Mouse (Mus musculus) ES-Bruce4 (cell line): ENCODE data around the gene Glis3. TPM values are rescaled to one million over a fixed set of nuclear protein-coding genes. Genes with fewer than 3 reads are reported as not detected.

Experiments
- H3K27ac ChIP-seq: 2 replicates; pipeline ENCODE4 v1.5.1; 2012; ENCODE audit warnings: low read length, inconsistent platforms; ENCODE audit not compliant: insufficient read depth
- H3K27me3 ChIP-seq: 2 replicates; pipeline ENCODE4 v1.6.1; 2012; ENCODE audit warnings: mild to moderate bottlenecking, low read length, inconsistent platforms; ENCODE audit not compliant: control insufficient read depth, poor library complexity, insufficient read depth, severe bottlenecking
- H3K36me3 ChIP-seq: 2 replicates; pipeline ENCODE4 v1.6.1; 2012; ENCODE audit warnings: inconsistent platforms, mild to moderate bottlenecking, low read length, moderate library complexity; ENCODE audit not compliant: control insufficient read depth, poor library complexity, insufficient read depth, severe bottlenecking
- H3K4me1 ChIP-seq: one replicate; pipeline ENCODE4 v1.8.1; 2011; ENCODE audit warnings: low read length; ENCODE audit not compliant: control insufficient read depth, insufficient read depth
- H3K4me3 ChIP-seq: 2 replicates; pipeline ENCODE4 v1.5.1; 2011; ENCODE audit warnings: low read depth, mild to moderate bottlenecking, low read length
- H3K9ac ChIP-seq: 2 replicates; pipeline ENCODE4 v1.6.1; 2012; ENCODE audit warnings: low read depth, mild to moderate bottlenecking, inconsistent platforms; ENCODE audit not compliant: poor library complexity, severe bottlenecking
- H3K9me3 ChIP-seq: replicated peaks from 2 replicates; pipeline ENCODE4 v1.6.1; 2012; ENCODE audit warnings: mild to moderate bottlenecking, low read length, inconsistent platforms; ENCODE audit not compliant: control insufficient read depth, poor library complexity, insufficient read depth, severe bottlenecking
- CTCF ChIP-seq: IDR thresholded peaks from one replicate; pipeline ENCODE4 v1.8.1; 2011; ENCODE audit warnings: low read depth, low read length
- EP300 ChIP-seq: IDR thresholded peaks from 2 replicates; pipeline ENCODE4 v1.6.1; 2011; ENCODE audit warnings: low read depth, low read length; ENCODE audit not compliant: insufficient read depth
- POLR2A ChIP-seq: IDR thresholded peaks from one replicate; pipeline ENCODE4 v1.8.1; 2011; ENCODE audit warnings: low read length; ENCODE audit not compliant: insufficient read depth
- polyA plus RNA-seq: library from polyadenylated mRNA; stranded (reverse); fragments of >200 nt; gene quantifications from 2 replicates; pipeline ENCODE4 v1.2.4, GENCODE M21; 2011; ENCODE audit warnings: low read depth; ENCODE audit not compliant: missing spikeins, insufficient read depth, insufficient read length

Glis3 gene
- polyA plus RNA-seq, 1 experiment: 5.5 TPM

DNA sequence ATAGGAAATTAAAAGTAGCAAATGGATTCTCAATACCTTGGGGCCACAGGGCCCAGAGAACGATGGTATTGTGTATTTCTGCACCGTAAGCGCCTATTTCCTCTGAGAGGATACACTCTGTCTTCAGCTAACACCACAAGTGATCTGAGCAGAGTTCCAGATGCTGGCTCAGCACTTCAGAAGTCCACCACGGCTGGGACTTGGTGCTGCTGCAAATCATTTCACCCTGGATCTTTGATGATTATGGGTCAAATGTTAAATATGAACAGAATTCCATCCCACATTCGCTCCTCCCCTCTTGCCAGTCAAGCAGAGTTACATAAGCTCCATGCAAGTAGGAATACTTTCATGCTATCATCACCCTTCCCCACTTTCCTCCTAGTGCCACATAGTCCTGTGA, 263.8 kb downstream of the Glis3 start:
- Histone ChIP-seq H3K9me3 (no peaks in the 10 kb centered on the region), H3K27me3 (no peaks in the 10 kb centered on the region), H3K4me1 (no peaks in the 10 kb centered on the region), H3K9ac (no peak overlapping the region), H3K27ac (no peak overlapping the region), H3K4me3 (no peak overlapping the region), H3K36me3 (no peaks in the 10 kb centered on the region)
- TF ChIP-seq POLR2A: no peak
- TF ChIP-seq EP300: no peak
- TF ChIP-seq CTCF: no peak

- Histone ChIP-seq H3K27ac (no peak overlapping the region), H3K4me1 (no peaks in the 10 kb centered on the region), H3K36me3 (no peaks in the 10 kb centered on the region), H3K9ac (no peak overlapping the region), H3K27me3 (no peaks in the 10 kb centered on the region), H3K9me3 (no peaks in the 10 kb centered on the region), H3K4me3 (no peak overlapping the region)
- TF ChIP-seq POLR2A: no peak
- TF ChIP-seq CTCF: no peak
- TF ChIP-seq EP300: no peak
These were observed 271.1 kb downstream of the Glis3 start for GRCm38 (mm10) chr19:28408787-28409186.

- no peak overlapping the region for H3K27ac ChIP-seq
- H3K4me3 ChIP-seq: no peak overlapping the region
- no peaks in the 10 kb centered on the region for H3K9me3 ChIP-seq
- no peak overlapping the region for H3K9ac ChIP-seq
- no peaks in the 10 kb centered on the region for H3K4me1 ChIP-seq
- no peaks in the 10 kb centered on the region for H3K27me3 ChIP-seq
- TF ChIP-seq POLR2A (no peak), EP300 (no peak), CTCF (no peak)
- no peaks in the 10 kb centered on the region for H3K36me3 ChIP-seq
These were observed 276.9 kb downstream of the Glis3 start for GRCm38 (mm10) chr19:28402956-28403355.

GRCm38 (mm10) chr19:28395584-28395861, 284.4 kb downstream of the Glis3 start:
- no peak for TF ChIP-seq CTCF
- no peak for TF ChIP-seq POLR2A
- TF ChIP-seq EP300: no peak
- no peak overlapping the region for H3K27ac ChIP-seq

GRCm38 (mm10) chr19:28394826-28395583, 284.9 kb downstream of the Glis3 start:
- Histone ChIP-seq H3K4me1 (no peaks in the 10 kb centered on the region), H3K9ac (no peak overlapping the region), H3K27me3 (no peaks in the 10 kb centered on the region), H3K27ac (no peak overlapping the region), H3K4me3 (no peak overlapping the region), H3K9me3 (no peaks in the 10 kb centered on the region), H3K36me3 (no peaks in the 10 kb centered on the region)
- no peak for TF ChIP-seq POLR2A
- TF ChIP-seq CTCF: no peak
- TF ChIP-seq EP300: no peak

More at GRCm38 (mm10) chr19:28395584-28395861, 284.4 kb downstream of the Glis3 start:
- H3K4me1 ChIP-seq: no peaks in the 10 kb centered on the region
- no peak overlapping the region for H3K4me3 ChIP-seq
- H3K27me3 ChIP-seq: no peaks in the 10 kb centered on the region
- H3K9me3 ChIP-seq: no peaks in the 10 kb centered on the region
- no peak overlapping the region for H3K9ac ChIP-seq
- no peaks in the 10 kb centered on the region for H3K36me3 ChIP-seq

- Histone ChIP-seq H3K36me3 (no peaks in the 10 kb centered on the region), H3K4me3 (no peak overlapping the region), H3K4me1 (no peaks in the 10 kb centered on the region), H3K9ac (no peak overlapping the region), H3K27me3 (no peaks in the 10 kb centered on the region), H3K27ac (no peak overlapping the region), H3K9me3 (no peaks in the 10 kb centered on the region)
- TF ChIP-seq EP300 (no peak), CTCF (no peak), POLR2A (no peak)
These were observed 286.1 kb downstream of the Glis3 start for GRCm38 (mm10) chr19:28393766-28394165.
